Mouse (Mus musculus): ENCODE data around the gene Cend1.
"Not testable (repeated sequence)": the region's sequence is repeated elsewhere in the genome, so short reads cannot be mapped to it uniquely, and the experiment has no call there.

Gene Cend1

DNA sequence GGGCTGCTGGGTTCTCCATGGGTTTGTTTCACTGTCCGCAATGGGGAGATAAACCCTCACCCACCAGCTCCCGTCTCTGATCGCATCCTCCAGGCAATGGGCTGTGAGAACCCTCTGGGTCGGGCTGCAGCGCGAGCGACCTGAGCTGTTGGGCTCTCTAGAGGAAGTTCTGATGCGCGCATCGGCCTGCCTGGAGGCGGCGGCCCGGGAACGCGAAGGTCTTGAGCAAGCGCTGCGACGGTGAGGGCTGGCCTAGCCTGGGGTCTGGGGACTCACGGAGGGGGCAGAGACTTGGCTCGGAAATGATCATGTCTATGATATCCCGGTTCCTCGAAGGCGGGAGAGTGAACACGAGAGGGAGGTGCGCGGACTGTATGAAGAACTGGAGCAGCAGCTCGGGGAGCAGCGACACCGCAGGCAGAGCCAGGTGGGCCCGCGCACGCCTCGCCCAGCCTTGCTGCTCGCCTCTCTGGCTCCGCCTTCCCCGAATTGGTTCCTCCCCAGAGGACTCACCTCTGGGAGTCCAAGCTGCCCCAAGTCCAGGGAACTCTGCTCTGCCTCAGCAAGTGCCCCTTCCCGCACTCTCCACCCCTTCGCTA lies 35.4 kb upstream of the Cend1 start:
- DNase-seq (ENCODE audit: low spot score in 2 of 2) = no peak

DNA sequence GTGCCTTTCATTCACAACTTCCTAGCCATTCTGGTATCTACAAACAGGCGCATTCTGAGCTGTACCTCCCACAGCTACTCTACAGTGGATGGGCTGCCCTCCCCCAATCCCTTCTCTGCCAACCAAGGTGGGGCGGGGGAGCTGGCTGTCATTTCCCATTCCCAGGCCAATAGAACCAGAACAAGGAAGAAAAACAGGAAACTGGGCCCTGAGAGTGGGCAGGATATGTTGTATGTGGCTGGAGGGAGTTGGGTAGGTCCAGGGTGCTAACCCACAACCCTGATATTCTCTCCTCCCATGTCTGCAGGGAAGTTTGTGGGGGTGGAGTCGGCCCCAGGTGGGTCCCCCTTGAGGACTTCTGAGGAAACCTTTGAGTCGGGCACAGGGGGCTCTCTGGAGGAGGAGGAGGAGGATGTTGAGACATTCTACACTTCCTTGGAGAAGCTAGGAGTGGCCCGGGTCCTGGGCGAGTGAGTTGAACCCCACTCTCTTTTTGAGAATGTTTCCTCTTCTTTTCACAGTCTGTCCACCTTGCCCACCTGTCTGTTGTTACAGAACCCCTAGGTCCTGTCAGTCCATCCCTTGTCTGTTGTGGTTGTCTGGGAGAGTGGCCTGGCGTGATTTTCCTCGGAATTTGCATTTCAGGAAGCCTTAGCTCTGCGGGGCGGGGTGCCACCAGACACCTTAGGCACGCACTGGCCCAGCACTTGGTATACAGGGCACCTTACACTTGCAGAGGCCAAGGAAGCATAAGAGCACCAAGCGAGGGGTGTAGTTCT lies 34.7 kb upstream of the Cend1 start:
- DNase-seq (ENCODE audit: low spot score in 2 of 2) = no peak

DNA sequence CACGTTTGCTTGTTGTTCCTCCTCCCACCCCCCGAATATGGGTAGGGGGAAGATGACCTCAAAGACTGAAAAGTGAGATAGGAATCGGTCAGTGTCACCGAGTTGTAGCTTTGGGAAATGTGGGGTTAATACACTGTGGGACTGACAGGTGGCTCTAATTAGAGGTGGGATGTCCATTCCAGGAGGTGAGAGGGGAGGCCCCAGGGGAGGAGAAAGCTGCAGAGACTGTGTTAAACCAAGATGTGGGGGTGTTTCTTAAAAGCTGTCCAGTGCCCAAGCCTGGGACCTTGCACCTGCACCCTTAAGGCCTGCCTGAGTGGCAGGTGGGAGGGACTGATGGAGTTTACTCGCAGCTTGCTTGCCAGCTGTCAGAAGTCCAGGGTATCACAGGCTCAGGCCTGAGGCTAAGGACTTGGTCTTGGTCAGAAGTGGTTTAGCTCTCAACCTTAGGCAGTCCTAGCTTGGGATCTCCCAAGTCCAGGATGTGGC lies 33.1 kb upstream of the Cend1 start:
- no peak for DNase-seq (ENCODE audit: low spot score in 2 of 2)

DNA sequence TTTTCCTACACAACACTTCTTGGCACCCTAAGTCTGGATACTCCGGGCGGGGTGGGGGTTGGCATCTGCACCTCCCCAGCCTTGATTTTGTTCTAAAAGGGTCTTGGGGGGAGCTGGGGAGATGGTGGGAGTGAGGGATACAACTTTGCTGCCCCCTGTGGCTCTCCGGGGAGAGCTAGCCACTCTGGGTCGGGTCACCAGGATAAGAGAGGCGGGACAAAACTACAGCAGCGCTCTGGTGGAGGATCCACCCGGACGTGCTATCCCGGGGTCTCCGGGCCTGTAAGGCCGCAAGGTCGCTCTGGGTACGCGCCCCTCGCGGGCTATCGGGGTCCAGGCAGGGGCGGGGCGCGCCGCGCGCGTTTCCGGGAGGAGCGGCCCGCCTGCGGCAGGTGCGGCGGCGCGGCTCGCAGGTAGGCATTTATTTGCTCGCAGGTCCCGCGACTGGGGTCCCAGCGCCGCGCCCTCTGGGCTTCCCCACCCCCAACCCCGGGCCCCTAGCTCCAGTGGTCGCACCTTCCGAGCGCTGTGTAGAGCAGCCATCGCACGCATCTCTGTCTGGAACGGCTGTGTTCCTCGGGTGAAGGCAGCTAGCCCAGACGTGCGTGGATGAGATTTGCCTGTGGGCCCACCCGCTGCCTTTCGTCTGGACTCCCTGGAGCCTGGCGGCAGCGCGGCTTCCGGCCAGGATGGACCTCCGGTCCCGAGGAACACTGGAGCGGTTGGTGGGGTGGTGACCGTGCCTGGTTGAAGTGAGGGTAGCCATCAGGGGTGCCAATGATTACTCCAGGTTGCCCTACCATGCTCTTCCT lies 32.4 kb upstream of the Cend1 start:
- no peak for DNase-seq (ENCODE audit: low spot score in 2 of 2)

DNA sequence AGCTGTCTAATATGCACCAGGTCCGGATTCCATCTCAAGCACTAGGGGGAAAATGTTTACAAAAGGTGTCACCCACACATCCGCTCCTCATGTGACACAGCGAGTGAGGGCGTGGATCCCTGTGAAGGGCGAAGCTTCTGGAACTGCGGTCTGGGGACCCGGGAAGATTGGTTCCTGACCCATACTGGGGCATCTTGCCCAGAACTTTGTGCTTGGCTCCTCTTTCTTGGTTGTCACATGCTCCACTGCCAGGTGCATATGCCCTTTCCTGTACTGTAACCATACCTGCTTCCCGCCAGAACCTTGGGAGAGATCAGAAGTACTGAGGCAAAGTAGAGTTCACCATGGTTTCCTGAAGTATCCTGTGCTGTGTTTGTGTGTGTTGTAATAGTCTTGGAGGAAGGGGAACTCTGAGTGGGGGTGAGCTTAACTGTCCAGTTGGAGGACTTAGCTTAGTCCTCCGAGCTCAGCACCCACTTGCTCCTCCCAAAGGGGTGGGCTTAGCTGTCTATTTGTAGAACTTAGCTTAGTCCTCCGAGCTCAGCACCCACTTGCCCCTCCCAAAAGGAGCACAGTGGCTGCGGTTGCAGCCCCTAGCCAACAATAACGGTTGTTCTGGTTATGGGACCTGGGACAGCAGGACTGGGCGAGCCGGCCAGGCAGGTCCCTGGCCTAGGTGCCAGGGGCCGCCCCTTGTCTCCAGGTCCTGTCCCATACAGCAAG lies 31.3 kb upstream of the Cend1 start, which contains the start of gene Cracr2b:
TSS of gene Cracr2b (plus strand) at position 704 of the 723 bp plus-strand sequence.
- DNase-seq (ENCODE audit: low spot score in 2 of 2) = peak in 1 of 2 experiments; percentile 20

DNA sequence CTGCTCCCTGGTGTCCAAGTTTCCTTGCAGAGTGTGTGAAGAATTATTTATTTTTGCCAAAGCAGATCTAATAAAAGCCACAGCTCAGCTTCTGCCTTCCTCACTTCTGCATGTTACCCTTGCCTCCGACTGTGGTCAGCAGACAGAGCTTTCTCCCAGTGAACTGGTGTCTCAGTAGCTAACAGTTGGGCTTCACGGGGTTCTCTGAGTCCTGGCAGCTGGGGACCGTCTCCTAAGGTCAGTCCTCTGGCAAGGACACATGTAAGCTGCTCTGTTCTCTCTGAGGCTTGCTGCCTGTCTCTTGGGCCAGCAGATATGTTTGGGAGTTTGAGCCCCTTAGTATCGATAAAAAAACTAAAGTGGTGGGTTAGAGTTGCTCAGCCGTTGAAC lies 30.7 kb upstream of the Cend1 start:
- no peak for DNase-seq (ENCODE audit: low spot score in 2 of 2)

DNA sequence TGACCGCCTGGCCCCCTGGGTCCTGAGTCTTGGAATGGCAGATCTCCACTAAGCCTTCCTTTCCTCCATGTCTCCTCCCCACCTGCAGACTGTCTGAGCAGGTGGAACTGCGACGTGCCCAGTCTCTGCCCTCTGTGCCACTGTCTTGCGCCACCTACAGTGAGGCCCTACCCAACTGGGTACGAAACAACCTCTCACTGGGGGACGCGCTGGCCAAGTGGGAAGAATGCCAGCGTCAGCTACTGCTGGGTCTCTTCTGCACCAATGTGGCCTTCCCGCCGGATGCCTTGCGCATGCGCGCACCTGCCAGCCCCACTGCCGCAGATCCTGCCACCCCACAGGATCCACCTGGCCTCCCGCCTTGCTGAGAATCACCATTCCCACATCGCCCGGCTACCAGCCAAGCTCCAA lies 30.0 kb upstream of the Cend1 start:
- no peak for DNase-seq (ENCODE audit: low spot score in 2 of 2)

DNA sequence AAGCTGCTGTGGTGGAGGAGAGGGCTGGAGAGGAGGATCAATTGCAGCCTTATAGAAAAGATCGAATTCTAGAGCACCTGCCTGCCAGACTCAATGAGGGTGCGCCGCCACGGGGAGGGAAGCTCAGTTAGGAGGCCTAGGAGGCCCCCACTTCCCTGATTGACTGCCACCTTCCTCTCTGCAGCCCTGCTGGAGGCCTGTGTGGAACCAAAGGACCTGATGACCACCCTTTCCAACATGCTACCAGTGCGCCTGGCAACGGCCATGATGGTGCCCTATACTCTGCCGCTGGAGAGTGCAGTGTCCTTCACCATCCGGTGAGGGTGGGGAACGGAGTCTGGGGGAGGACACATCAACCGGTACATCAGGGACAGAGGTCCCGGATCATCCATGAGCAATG lies 29.4 kb upstream of the Cend1 start:
- no peak for DNase-seq (ENCODE audit: low spot score in 2 of 2)

DNA sequence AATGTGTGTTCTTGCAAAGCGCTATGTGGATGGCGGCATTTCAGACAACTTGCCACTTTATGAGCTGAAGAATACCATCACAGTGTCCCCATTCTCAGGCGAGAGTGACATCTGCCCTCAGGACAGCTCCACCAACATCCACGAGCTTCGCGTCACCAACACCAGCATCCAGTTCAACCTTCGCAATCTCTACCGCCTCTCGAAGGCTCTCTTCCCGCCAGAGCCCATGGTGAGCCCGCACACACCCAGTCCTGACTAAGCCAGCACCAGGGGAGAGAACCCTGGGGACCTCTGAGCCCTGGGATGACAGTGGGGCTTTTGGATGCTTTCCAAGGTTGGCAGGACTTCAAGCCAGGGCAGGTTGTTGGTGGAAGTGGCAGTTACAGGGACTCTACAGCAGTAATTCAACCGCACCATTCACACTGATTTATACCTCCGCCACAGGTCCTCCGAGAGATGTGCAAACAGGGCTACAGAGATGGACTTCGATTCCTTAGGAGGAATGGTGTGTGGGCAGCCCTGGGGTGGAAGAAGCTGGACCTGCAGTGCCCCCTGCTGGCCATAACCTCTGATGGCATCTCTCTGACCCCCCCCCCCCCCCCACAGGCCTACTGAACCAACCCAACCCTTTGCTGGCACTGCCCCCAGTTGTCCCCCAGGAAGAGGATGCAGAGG lies 28.8 kb upstream of the Cend1 start:
- DNase-seq (ENCODE audit: low spot score in 2 of 2) = no peak

DNA sequence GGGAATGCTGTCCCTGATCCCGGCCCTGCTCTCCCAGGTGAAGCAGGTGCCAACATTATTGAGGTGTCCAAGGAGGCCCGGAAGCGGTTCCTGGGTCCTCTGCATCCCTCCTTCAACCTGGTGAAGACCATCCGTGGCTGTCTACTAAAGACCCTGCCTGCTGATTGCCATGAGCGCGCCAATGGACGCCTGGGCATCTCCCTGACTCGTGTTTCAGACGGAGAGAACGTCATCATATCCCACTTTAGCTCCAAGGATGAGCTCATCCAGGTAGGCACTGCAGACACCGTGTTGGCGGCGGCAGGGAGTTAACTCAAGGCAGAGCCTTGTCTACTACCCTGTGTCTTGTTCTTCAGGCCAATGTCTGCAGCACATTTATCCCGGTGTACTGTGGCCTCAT lies 27.9 kb upstream of the Cend1 start:
- DNase-seq (ENCODE audit: low spot score in 2 of 2) = no peak

DNA sequence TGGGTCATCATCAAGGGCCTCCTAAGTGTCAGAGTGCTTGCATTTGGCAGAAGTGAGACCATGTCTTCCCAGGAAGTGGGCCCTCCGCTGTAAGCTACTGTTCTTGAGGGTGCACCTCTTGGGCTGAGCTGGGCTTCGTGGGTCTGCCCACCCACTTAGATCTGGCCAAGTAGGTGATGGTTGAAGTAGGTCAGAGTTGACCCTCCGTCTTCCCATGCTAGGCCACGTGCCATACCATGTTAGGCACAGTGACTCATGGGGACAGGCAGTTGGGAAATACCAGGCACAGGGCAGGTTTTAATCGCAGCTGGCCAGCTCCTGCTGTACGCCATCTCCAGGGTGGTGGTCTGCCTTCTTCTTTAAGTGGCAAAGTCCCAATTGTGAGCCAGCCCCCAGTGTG lies 27.4 kb upstream of the Cend1 start:
- DNase-seq (ENCODE audit: low spot score in 2 of 2) = no peak

DNA sequence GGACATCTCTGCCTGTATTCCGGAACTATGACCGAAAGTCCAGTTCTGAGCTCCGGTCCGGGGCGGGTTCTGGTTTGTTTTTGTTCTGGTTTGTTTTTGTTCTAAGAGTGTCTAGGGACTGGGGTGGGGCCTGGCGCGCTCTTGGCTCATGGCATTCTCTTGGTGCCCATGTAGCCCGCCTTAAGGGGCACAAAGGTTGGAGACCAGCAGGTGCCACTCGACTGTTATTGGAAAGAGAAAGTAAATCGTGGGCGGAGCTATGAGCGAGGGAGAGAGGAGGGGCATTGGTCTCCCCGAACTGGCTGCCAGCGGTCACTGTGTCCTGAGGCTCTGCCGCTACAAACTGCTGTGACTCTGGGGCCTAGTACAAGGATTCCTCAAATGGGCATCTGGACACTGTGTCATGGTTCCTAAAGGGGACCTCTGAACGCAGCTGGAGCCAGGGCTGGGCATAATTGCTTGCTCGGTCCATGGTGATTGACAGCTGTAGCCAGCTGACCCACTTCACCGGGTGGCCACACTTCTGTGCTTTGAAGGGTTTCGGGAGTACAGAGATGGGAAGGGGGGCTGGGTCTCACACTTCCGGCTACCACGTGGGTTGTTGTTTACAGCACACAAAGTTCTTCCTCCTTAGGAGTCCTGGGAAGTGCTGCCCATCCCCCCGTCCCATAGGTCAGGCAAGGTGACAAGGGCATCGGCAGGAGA lies 26.5 kb upstream of the Cend1 start:
- DNase-seq (ENCODE audit: low spot score in 2 of 2) = peak in 1 of 2 experiments; percentile 56

DNA sequence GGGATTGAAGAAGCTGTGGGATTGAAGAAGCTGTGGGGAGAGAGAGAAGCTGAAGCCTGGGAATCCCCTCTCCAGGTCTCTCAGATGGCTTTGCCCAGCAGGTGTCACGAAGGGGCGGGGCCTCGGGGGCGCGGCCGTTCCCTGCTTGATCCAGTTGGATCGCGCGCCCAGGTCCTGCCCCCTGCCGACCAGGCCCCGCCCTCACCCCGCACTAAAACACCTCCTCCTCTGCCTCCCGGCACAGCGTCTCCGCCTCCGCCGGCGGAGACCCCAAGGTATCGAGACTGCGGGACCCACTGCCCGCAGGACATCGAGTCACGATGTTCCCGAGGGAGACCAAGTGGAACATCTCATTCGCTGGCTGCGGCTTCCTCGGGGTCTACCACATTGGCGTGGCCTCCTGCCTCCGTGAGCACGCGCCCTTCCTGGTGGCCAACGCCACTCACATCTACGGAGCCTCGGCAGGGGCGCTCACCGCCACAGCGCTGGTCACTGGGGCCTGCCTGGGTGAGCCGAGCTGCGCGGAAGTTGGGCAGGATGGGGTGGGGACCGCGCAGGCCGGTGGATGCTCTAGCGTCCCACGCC lies 25.8 kb upstream of the Cend1 start, which contains the start of gene Pnpla2:
TSS of gene Pnpla2 (plus strand) at position 232 of the 585 bp plus-strand sequence.
- DNase-seq (ENCODE audit: low spot score in 2 of 2) = peak; percentile 91 to 96

DNA sequence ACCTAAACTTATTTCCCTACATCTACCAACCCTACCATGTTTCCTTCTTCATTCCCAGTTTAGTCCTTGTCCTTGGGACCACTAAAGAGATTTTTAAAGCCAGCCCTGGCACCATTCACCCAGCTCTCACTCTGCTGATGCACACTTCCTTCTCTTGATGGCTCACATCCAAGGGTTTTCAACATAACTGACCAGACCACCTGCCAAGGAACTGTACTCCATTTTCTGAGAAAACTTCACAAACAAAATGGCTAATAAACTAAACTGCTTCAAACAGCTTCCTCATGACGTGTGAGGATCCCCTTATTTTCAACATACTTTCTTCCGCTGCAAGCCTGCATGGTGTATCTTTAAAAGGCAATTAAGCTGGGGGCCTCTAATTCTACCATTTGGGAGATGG lies 24.3 kb upstream of the Cend1 start:
- DNase-seq (ENCODE audit: low spot score in 2 of 2) = no peak

DNA sequence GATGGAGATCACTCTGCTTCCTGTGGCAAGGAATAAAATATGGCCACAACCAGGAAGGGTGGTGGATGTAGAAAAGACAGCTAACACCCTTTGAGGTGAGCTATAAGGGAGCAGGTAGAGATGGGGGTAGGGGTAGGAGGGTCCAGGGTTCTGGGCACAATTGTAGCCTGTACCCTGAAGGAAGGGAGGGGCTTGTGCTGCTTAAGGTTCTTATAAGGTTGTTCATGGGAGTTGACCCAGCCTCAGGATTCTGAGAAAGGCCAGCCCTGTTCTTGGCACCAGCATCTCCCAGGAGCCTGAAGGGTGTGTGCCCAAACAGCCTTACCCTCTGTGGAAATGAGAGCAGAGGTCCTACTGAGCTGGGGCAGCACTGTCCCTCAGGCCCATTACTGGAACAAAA lies 22.6 kb upstream of the Cend1 start:
- no peak for DNase-seq (ENCODE audit: low spot score in 2 of 2)

DNA sequence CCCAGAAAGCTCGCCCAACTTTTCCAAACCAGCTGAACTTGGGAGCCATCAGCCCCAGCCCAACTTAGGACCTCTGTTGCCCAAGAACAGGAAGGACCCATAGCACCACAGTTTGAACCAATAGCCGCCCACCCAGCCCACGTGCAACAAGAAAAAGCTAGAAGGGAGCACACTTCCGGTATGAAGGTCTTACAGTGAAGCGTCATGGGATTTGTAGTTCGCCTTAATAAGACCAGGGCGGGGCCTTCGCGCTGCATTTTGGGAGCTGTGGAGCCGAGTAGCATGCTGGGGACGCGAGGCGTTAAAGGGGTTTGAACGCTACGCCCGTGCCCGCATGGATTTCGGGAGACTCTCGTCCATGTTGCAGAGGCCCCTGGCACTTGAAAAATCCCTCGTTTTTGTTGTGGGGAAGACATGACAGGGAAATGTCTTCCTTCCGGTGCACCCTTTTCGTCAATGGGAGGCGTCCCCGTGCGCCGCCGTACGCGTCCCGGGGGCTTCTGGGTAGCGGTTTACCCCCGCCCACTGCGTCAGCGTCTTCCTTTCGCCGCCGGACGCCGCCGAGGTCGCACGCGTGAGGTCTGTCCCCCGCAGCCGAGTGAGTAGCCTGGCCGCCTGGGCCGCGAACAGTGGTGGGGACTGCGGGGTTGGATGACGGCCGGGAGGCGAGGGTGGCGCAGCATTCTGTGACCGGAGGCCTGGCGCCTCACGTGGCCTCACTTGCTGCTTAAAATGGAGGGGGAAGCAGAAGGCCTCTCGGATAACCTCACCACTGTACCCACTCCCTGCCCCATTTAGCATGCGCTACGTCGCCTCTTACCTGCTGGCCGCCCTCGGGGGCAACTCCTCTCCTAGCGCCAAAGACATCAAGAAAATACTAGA lies 18.1 kb upstream of the Cend1 start, which contains the start of gene Rplp2:
TSS of gene Rplp2 (plus strand) at position 261 of the 882 bp plus-strand sequence.
- DNase-seq (ENCODE audit: low spot score in 2 of 2) = peak; percentile 91 to 92

DNA sequence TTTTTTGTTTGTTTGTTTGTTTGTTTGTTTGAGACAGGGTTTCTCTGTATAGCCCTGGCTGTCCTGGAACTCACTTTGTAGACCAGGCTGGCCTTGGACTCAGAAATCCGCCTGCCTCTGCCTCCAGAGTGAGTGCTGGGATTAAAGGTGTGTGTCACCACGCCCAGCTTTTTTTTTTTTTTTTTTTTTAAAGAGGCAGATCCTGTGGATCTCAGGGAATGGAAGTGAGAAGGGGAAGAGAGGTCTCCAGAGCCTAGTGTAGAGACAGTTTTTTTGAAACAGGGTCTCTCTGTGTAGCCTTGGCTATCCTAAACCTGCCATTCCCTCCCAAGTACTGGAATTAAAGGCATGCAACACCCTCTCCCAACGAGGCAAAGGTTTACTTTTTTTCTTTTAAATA lies 17.1 kb upstream of the Cend1 start:
- not testable (repeated sequence) for DNase-seq (ENCODE audit: low spot score in 2 of 2)

DNA sequence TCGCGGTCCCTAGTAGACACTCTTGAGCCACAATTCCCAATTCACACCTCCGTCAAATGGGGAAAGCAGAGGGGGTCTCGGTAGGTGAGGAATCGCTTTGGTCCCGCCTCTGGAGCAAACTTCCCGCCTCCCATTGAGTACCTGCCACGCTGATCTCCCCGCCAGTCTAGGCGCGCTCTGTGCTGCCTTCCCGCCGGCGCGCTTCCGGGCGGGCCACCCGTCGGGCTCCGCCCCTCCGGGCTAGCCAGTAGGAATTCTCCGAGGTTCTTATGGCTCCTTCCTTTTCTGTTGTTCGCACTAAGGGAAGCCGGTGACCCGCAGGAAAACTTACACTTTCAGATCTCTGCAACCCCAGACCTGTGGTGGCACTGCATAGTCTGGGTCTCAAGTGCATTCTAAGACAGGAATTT lies 14.5 kb upstream of the Cend1 start, which contains the start of gene Pidd1:
TSS of gene Pidd1 (minus strand) at position 198 of the 410 bp plus-strand sequence.
- DNase-seq (ENCODE audit: low spot score in 2 of 2) = peak in 1 of 2 experiments; percentile 67

Data from urinary bladder, postnatal 4 days (tissue).